Mouse (Mus musculus): Measurements from ENCODE around the gene Dpysl4. TPM values are rescaled to one million over a fixed set of nuclear protein-coding genes. Genes with fewer than 3 reads are reported as not detected.

Dpysl4 gene
- total RNA-seq, 2 experiments from 2014 or later: 3.7 to 3.9 TPM

DNA sequence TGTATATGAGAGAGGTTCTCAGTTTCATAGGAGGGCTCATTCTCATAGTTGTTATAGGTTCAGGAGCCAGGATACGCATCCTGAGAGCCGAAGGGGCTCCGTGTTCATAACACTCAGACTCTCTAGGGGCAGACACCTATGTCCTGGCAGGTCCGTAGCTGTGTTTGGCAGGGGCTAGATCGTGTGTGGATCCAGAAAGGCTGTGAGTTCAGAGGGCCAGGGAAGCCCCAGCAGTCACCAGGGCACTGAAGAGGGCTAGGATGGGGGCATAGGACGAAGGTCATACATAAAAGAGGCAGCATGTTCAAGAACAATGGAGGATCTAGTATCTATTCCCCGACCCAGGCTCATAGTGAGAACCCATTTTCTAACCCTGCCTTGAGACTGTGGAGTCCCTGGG lies 9.5 kb downstream of the Dpysl4 start:
- no peak for DNase-seq (ENCODE audit: low spot score in 2 of 2)

DNA sequence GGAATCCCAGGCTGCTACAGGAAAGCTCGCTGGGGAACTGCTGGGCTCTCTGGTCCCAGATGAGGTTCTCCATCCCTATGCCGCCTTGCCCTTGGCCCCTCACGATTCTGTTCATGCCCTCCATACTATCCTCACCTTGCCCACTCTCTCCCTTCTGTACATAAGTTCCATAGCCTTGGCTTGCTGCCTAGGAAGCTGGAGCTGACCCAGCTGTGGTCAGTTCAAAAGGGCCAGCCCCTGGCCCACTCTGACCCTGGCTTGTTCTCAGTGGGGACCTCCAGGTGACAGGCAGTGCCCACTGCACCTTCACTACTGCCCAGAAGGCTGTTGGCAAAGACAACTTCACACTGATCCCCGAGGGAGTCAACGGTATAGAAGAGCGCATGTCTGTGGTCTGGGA lies 10.6 kb downstream of the Dpysl4 start:
- DNase-seq (ENCODE audit: low spot score in 2 of 2): no peak

- DNase-seq (ENCODE audit: low spot score in 2 of 2): no peak
These were observed 14.8 kb downstream of the Dpysl4 start for GRCm38 (mm10) chr7:139100531-139101095.

GRCm38 (mm10) chr7:139101286-139101804 lies 15.5 kb downstream of the Dpysl4 start:
- no peak for DNase-seq (ENCODE audit: low spot score in 2 of 2)

GRCm38 (mm10) chr7:139101826-139102225 lies 16.0 kb downstream of the Dpysl4 start:
- no peak for DNase-seq (ENCODE audit: low spot score in 2 of 2)

GRCm38 (mm10) chr7:139103960-139104381 lies 18.2 kb downstream of the Dpysl4 start:
- no peak for DNase-seq (ENCODE audit: low spot score in 2 of 2)

DNA sequence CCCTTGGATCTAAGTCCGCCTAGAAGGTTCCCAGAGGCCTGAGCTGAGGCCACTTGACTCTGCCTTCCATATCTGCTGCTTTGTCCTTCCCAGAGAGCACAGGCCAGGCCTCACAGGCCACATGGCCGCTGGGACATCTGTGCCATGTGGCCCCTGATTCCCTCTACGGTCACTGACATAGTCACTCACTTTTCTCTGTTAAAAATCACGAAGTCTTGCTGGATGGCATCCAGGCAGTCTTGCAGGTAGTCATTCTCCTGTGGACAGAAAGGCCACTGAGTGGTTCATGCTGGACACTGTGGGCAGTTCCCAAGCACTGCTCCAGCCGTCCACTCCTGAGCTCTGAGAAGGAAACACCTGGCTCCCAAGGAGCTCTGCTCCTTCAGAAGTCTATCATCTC lies 19.3 kb downstream of the Dpysl4 start:
- DNase-seq (ENCODE audit: low spot score in 2 of 2): no peak

DNA sequence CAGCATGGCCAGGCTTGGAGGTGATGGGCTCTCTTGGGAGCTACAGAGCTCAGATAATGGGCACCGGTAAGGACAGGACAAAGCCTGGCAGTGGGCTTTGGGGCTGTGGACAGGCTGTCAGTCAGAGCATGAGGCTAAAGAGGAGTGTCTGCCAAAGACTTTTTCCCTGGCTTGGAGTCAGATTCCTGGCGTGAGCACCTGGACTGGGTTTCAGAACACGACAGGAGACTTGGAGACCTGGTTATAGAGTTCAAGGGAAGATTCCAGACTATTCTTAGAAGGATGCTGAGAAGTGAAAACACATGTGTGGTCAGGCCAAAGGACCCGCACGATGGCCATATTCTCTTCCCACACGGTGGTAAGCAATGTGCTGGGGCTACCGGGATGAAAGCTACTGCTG lies 19.9 kb downstream of the Dpysl4 start:
- no peak for DNase-seq (ENCODE audit: low spot score in 2 of 2)

GRCm38 (mm10) chr7:139107908-139108650 lies 22.3 kb downstream of the Dpysl4 start:
- DNase-seq (ENCODE audit: low spot score in 2 of 2): no peak

DNA sequence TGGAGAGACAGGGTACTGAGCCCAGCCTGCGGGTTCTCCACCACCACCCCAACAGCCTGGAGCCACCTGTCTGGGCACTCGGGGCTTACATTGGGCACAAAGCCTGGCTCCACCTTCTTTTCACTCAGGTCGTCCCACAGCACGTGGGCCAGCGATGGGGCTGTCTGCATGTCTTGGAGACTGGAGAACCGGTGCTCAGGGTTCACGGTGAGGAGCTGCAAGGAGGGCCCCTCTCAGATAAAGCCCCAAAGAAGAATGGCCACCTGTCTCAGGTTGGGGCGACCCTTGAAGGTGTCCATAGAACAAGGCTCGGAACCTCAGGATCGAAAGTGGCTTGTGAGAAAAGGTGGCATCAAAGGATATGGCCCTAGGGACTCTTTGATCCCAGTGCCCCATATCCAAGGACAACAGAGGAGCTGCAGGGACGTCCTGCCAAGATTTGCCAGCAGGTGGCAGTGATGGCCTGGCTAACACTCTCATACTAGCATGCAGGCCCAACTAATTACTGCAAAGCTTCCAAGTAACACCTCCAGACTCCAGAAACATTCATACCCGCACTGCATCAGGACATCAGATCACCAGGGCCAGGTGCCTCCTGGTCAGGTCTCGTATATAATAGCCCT lies 33.5 kb downstream of the Dpysl4 start:
- peak; percentile 56 to 69 for DNase-seq (ENCODE audit: low spot score in 2 of 2)

- DNase-seq (ENCODE audit: low spot score in 2 of 2): no peak
These were observed 34.0 kb downstream of the Dpysl4 start for GRCm38 (mm10) chr7:139119775-139120153.

GRCm38 (mm10) chr7:139125881-139126280 lies 40.1 kb downstream of the Dpysl4 start:
- no peak for DNase-seq (ENCODE audit: low spot score in 2 of 2)

DNA sequence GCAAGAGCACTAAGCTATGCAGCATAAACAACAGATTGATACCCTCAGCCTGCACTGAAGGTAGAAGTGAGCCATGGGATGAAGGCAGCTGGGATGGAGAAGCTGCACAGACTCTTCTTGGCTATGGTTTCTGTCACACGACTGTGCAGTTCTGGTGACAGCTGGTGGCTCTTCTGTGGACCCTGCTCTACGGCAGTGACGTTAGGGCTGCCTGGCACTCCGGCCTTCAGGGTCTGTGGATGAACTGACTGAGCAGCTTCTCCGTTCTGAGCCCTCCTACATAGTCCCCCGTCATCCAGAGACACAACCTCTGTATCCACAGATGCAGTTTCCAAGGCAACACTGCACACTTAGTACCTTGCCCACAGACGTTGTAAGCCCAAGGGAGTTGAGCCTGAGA lies 40.7 kb downstream of the Dpysl4 start:
- no peak for DNase-seq (ENCODE audit: low spot score in 2 of 2)

DNA sequence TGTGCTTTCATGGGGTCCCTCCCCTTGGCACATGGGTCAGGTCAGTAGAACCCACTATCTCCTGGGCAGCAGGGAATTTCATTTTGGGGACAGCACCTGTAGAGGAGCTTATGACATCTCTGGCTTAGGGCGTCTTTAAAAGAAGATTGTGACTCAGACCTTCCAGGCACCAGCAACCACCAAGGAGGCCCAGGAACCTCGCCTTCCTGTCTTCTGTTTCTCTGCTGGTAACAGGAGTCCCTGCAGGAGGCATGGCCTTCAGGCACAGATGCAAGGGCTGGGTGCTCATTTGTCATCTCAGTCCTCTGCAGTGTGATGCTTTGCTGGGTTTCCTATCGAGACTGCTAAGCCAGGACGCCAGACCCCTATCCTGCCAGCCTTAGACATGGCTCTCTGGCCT lies 43.2 kb downstream of the Dpysl4 start:
- no peak for DNase-seq (ENCODE audit: low spot score in 2 of 2)

GRCm38 (mm10) chr7:139130361-139130760 lies 44.6 kb downstream of the Dpysl4 start:
- no peak for DNase-seq (ENCODE audit: low spot score in 2 of 2)

- DNase-seq (ENCODE audit: low spot score in 2 of 2): no peak
These were observed 45.7 kb downstream of the Dpysl4 start for GRCm38 (mm10) chr7:139131538-139131937.

DNA sequence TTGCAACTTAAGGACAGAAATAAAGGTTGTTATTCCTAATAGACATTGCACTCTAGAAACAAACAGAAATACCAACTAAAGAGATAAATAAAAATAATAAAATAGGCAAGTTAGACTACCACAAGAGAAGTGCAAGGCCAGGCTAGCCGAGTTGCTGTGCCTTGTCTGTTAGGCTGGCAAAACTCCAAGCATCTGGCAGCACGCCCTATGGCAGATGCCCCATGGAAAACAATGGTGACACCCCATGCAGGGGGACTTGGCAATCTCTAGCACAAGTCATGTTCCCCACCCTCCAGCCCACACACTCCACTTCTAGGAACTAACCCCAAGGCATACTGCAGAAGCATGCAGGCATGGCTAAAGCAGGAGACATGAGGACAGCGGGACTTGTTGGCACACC lies 47.6 kb downstream of the Dpysl4 start:
- peak in 1 of 2 experiments; percentile 47 for DNase-seq (ENCODE audit: low spot score in 2 of 2)

DNA sequence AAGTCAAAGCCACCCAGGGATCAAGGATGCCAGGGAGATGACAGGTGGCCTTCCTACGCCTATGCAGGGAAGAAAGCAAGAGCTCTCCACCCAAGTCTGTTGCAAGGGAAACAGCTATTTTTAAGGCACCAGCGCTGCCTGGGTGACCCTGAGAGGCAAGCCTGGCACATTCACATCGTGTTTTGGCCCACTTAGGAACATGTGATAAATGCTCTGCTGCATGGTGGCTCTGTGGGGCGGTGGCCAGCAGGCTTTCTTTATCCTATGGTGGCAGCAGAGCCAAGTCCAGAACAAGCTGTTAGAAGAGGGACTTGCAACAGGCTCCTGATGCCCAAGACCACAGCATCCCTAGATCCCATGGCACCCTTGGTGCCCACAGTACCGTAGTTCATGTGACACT lies 49.4 kb downstream of the Dpysl4 start:
- DNase-seq (ENCODE audit: low spot score in 2 of 2): no peak

DNA sequence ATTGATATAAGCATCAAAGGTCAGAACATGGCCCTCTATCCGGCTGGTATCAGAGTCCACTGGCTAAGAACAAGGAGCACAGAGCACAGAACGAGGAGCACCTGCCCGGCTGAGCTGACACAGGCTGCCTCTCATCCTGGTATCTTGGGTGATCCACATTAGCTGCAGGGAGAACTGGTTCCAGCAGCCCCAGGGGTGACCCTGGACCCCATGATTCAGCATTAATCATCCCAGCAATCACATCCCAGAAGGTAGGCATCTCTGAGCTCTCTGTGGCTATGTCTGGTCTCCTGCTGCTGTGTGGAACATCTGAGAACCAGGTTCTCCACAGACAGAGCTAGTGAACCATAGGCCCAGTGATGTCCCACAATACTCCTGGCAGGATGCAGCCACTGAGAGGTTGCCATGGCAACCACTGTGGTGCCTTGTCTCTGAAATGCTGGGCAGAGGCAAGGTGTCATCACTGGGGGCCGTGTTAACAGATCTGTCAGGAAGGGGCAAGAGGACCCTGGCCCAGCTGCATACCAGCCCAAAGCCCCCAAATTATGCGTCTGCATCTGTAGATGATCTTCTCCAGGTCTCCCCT lies 51.2 kb downstream of the Dpysl4 start:
- DNase-seq (ENCODE audit: low spot score in 2 of 2): no peak

DNA sequence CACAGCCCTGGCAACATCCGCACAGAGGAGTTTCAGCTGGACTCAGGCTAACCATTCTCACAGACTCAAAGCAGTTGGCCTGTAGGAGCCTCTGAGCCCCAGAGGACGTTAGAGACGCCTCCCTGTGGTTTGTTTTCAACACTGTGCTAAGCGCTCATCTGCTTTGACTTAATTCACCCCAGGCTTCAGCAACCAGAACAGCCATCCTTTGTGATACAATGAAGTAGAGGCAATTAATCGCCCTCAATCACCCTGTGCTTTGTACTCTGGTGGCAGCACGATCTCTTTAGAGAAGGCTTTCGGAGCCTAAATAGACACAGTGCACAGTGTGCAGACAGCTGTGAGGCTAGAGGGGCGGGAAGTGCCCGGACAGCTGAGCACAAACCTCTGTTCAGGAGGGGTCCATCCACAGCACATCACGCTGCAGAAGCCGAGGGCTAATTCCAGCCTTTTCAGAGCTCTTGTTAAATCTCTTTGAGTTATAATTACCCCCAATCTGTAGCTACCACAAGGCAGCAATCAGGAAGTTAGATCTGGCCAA lies 54.2 kb downstream of the Dpysl4 start:
- no peak for DNase-seq (ENCODE audit: low spot score in 2 of 2)

DNA sequence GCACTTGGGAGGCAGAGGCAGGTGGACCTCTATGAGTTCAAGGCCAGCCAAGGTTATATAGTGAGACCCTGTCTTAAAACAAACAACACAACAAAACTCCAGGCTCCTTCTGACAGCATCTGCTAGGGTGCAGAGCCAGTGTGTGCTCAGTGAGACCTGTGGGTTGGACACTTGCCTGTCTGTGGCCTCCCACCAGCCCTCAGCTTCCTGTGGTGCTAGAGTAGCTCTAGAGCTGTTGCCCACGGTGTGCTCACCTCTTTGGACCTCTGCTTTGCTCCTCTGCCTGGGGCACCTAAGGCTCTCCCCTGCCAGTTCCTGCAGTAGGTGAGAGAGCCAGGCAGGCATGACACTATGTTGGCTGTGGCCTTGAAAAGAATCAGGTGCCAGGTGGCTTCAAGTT lies 58.0 kb downstream of the Dpysl4 start:
- no peak for DNase-seq (ENCODE audit: low spot score in 2 of 2)

- no peak for DNase-seq (ENCODE audit: low spot score in 2 of 2)
These were observed 60.1 kb downstream of the Dpysl4 start for GRCm38 (mm10) chr7:139145891-139146290.

Measured in gastrocnemius, postnatal 4 days (tissue).